Mouse (Mus musculus): ENCODE measurements around the gene Chchd5. TPM values are rescaled to one million over a fixed set of nuclear protein-coding genes. Genes with fewer than 3 reads are reported as not detected.

Chchd5 gene
- polyA plus RNA-seq, 1 experiment from 2014 or later, result 23.1 TPM

- WGBS, result 95% methylated on average over 12 of the region's 12 CpGs
- no peak overlapping the region for H3K9ac ChIP-seq
- H3K4me3 ChIP-seq (replicated peaks), result no peak overlapping the region
- no peaks in the 10 kb centered on the region for H3K27me3 ChIP-seq (replicated peaks)
- H3K4me1 ChIP-seq, result no peaks in the 10 kb centered on the region
- ATAC-seq (ENCODE audit: insufficient read depth, low FRiP score, low read depth), result no peak
- no peak overlapping the region for H3K4me2 ChIP-seq
- peaks cover 64% of the 10 kb centered on the region for H3K36me3 ChIP-seq
- no peak overlapping the region for H3K27ac ChIP-seq
- no peaks in the 10 kb centered on the region for H3K9me3 ChIP-seq
These were observed 11.4 kb upstream of the Chchd5 start for GRCm38 (mm10) chr2:129118061-129118460.

- no peak overlapping the region for H3K9ac ChIP-seq
- H3K4me1 ChIP-seq, result no peaks in the 10 kb centered on the region
- H3K27me3 ChIP-seq (replicated peaks), result no peaks in the 10 kb centered on the region
- peaks cover 50% of the 10 kb centered on the region for H3K36me3 ChIP-seq
- no peak overlapping the region for H3K27ac ChIP-seq
- 97% methylated on average over 8 of the region's 8 CpGs for WGBS
- no peaks in the 10 kb centered on the region for H3K9me3 ChIP-seq
- no peak overlapping the region for H3K4me3 ChIP-seq (replicated peaks)
- no peak for ATAC-seq (ENCODE audit: insufficient read depth, low FRiP score, low read depth)
- H3K4me2 ChIP-seq, result no peak overlapping the region
These were observed 7.5 kb upstream of the Chchd5 start for GRCm38 (mm10) chr2:129121986-129122385.

GRCm38 (mm10) chr2:129129987-129130545 is 566 bp downstream of the Chchd5 start:
- Histone ChIP-seq H3K4me3 (replicated peaks) (peak overlapping the region; percentile 71), H3K27me3 (replicated peaks) (no peaks in the 10 kb centered on the region), H3K4me1 (peaks cover 7% of the 10 kb centered on the region), H3K9ac (peak overlapping the region; percentile 20; the same call in 1 of the 2 replicates), H3K9me3 (no peaks in the 10 kb centered on the region), H3K27ac (peak overlapping the region; percentile 94), H3K4me2 (peak overlapping the region; percentile 81), H3K36me3 (peaks cover 30% of the 10 kb centered on the region)
- 35% methylated on average over 18 of the region's 18 CpGs for WGBS
- peak; percentile 28 for ATAC-seq (ENCODE audit: insufficient read depth, low FRiP score, low read depth)

GRCm38 (mm10) chr2:129130776-129131175 is 1.3 kb downstream of the Chchd5 start:
- H3K9ac ChIP-seq, result no peak overlapping the region
- H3K36me3 ChIP-seq, result peaks cover 23% of the 10 kb centered on the region
- no peaks in the 10 kb centered on the region for H3K9me3 ChIP-seq
- H3K27me3 ChIP-seq (replicated peaks), result no peaks in the 10 kb centered on the region
- 77% methylated on average over 2 of the region's 2 CpGs for WGBS
- peak overlapping the region; percentile 81; the same call in 1 of the 2 replicates for H3K4me2 ChIP-seq
- H3K27ac ChIP-seq, result no peak overlapping the region
- no peak for ATAC-seq (ENCODE audit: insufficient read depth, low FRiP score, low read depth)
- peaks cover 7% of the 10 kb centered on the region for H3K4me1 ChIP-seq
- H3K4me3 ChIP-seq (replicated peaks), result no peak overlapping the region

- Histone ChIP-seq H3K27me3 (replicated peaks) (no peaks in the 10 kb centered on the region), H3K9ac (no peak overlapping the region), H3K27ac (no peak overlapping the region), H3K4me3 (replicated peaks) (no peak overlapping the region), H3K9me3 (no peaks in the 10 kb centered on the region), H3K4me1 (peaks cover 7% of the 10 kb centered on the region), H3K4me2 (no peak overlapping the region), H3K36me3 (peaks cover 15% of the 10 kb centered on the region)
- WGBS, result 93% methylated on average over 7 of the region's 7 CpGs
- no peak for ATAC-seq (ENCODE audit: insufficient read depth, low FRiP score, low read depth)
These were observed 2.7 kb downstream of the Chchd5 start for GRCm38 (mm10) chr2:129132231-129132630.

GRCm38 (mm10) chr2:129133006-129133805 is 3.7 kb downstream of the Chchd5 start:
- WGBS, result 93% methylated on average over 14 of the region's 14 CpGs
- Histone ChIP-seq H3K9me3 (no peaks in the 10 kb centered on the region), H3K9ac (no peak overlapping the region), H3K27ac (no peak overlapping the region), H3K27me3 (replicated peaks) (no peaks in the 10 kb centered on the region), H3K4me2 (no peak overlapping the region), H3K4me1 (peaks cover 7% of the 10 kb centered on the region), H3K4me3 (replicated peaks) (no peak overlapping the region), H3K36me3 (peaks cover 15% of the 10 kb centered on the region)
- no peak for ATAC-seq (ENCODE audit: insufficient read depth, low FRiP score, low read depth)

- no peak for ATAC-seq (ENCODE audit: insufficient read depth, low FRiP score, low read depth)
- WGBS, result 87% methylated on average over 10 of the region's 10 CpGs
- Histone ChIP-seq H3K4me3 (replicated peaks) (no peak overlapping the region), H3K36me3 (no peaks in the 10 kb centered on the region), H3K9me3 (no peaks in the 10 kb centered on the region), H3K27ac (no peak overlapping the region), H3K9ac (no peak overlapping the region), H3K4me2 (no peak overlapping the region), H3K27me3 (replicated peaks) (no peaks in the 10 kb centered on the region), H3K4me1 (no peaks in the 10 kb centered on the region)
These were observed 10.4 kb downstream of the Chchd5 start for GRCm38 (mm10) chr2:129139906-129140305.

- no peaks in the 10 kb centered on the region for H3K4me1 ChIP-seq
- H3K27me3 ChIP-seq (replicated peaks), result no peaks in the 10 kb centered on the region
- H3K27ac ChIP-seq, result no peak overlapping the region
- H3K9ac ChIP-seq, result no peak overlapping the region
- no peak for ATAC-seq (ENCODE audit: insufficient read depth, low FRiP score, low read depth)
- no peak overlapping the region for H3K4me2 ChIP-seq
- H3K4me3 ChIP-seq (replicated peaks), result no peak overlapping the region
- no peaks in the 10 kb centered on the region for H3K9me3 ChIP-seq
- H3K36me3 ChIP-seq, result no peaks in the 10 kb centered on the region
- WGBS, result 55% methylated on average over 2 of the region's 2 CpGs
These were observed 19.3 kb downstream of the Chchd5 start for GRCm38 (mm10) chr2:129148836-129149235.

- Histone ChIP-seq H3K36me3 (no peaks in the 10 kb centered on the region), H3K4me3 (replicated peaks) (no peak overlapping the region), H3K27ac (no peak overlapping the region), H3K27me3 (replicated peaks) (no peaks in the 10 kb centered on the region), H3K9me3 (no peaks in the 10 kb centered on the region), H3K4me2 (no peak overlapping the region), H3K9ac (no peak overlapping the region), H3K4me1 (no peaks in the 10 kb centered on the region)
- ATAC-seq (ENCODE audit: insufficient read depth, low FRiP score, low read depth), result no peak
- 78% methylated on average over 5 of the region's 5 CpGs for WGBS
These were observed 20.9 kb downstream of the Chchd5 start for GRCm38 (mm10) chr2:129150386-129150785.

GRCm38 (mm10) chr2:129151111-129151510 is 21.6 kb downstream of the Chchd5 start:
- Histone ChIP-seq H3K4me3 (replicated peaks) (no peak overlapping the region), H3K4me2 (no peak overlapping the region), H3K27me3 (replicated peaks) (no peaks in the 10 kb centered on the region), H3K27ac (no peak overlapping the region), H3K9me3 (no peaks in the 10 kb centered on the region), H3K9ac (no peak overlapping the region), H3K4me1 (no peaks in the 10 kb centered on the region), H3K36me3 (no peaks in the 10 kb centered on the region)
- 62% methylated on average over 9 of the region's 9 CpGs for WGBS
- no peak for ATAC-seq (ENCODE audit: insufficient read depth, low FRiP score, low read depth)

- WGBS, result 74% methylated on average over 1 of the region's 1 CpGs
- H3K4me1 ChIP-seq, result no peaks in the 10 kb centered on the region
These were observed 23.3 kb downstream of the Chchd5 start for GRCm38 (mm10) chr2:129152751-129153150.

GRCm38 (mm10) chr2:129164815-129165214 is 35.3 kb downstream of the Chchd5 start:
- WGBS, result 73% methylated on average over 5 of the region's 5 CpGs
- H3K4me3 ChIP-seq (replicated peaks), result no peak overlapping the region
- H3K4me1 ChIP-seq, result no peaks in the 10 kb centered on the region
- H3K9ac ChIP-seq, result no peak overlapping the region
- no peaks in the 10 kb centered on the region for H3K36me3 ChIP-seq
- H3K27me3 ChIP-seq (replicated peaks), result no peaks in the 10 kb centered on the region
- no peak overlapping the region for H3K4me2 ChIP-seq
- no peaks in the 10 kb centered on the region for H3K9me3 ChIP-seq
- H3K27ac ChIP-seq, result no peak overlapping the region
- ATAC-seq (ENCODE audit: insufficient read depth, low FRiP score, low read depth), result no peak

More at GRCm38 (mm10) chr2:129152751-129153150, 23.3 kb downstream of the Chchd5 start:
- no peak for ATAC-seq (ENCODE audit: insufficient read depth, low FRiP score, low read depth)
- no peaks in the 10 kb centered on the region for H3K9me3 ChIP-seq
- H3K36me3 ChIP-seq, result no peaks in the 10 kb centered on the region
- H3K4me2 ChIP-seq, result no peak overlapping the region
- H3K27ac ChIP-seq, result no peak overlapping the region
- no peak overlapping the region for H3K9ac ChIP-seq
- no peaks in the 10 kb centered on the region for H3K27me3 ChIP-seq (replicated peaks)
- H3K4me3 ChIP-seq (replicated peaks), result no peak overlapping the region
